Mouse (Mus musculus) small intestine, adult 2 months (tissue): Measurements from ENCODE around the gene 1700016D06Rik.

Experiments
- CTCF ChIP-seq: fragments of 200-500 bp; IDR thresholded peaks from 2 replicates; pipeline ENCODE4 v1.5.1; 2012; ENCODE audit warnings: low read depth, mild to moderate bottlenecking, control low read depth, inconsistent platforms, low read length, moderate library complexity, mixed read lengths; ENCODE audit not compliant: insufficient replicate concordance, insufficient read length; ENCODE audit errors: extremely low read depth
- POLR2A ChIP-seq: fragments of 200-500 bp; IDR thresholded peaks from 2 replicates; pipeline ENCODE4 v1.6.1; 2012; ENCODE audit warnings: low read depth, mild to moderate bottlenecking, control low read depth, inconsistent platforms, low read length, moderate library complexity

- TF ChIP-seq CTCF, result no peak
- no peak for TF ChIP-seq POLR2A
These were observed 75.8 kb downstream of the 1700016D06Rik start for GRCm38 (mm10) chr8:11625084-11625483.
